ENCODE assay signal across 26 mouse cellular contexts in the genomic region with DNA sequence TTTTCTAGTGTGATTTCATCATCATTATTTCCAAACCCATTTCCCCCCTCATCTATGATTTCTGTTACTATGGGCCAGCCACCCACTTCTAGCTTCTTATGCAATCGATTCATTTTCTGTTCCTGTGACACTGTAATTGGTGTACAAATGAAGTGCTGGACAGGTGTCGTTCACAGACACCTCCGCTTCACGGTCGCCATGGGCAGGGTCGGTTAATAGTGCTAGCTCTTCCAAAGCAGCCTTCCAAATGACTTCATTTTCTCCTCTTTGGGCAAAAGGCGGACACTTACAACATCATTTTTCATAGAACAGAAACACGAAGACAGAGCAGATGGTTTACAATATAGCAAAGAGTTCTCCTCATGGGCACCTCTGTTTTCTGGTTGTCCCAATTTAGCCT. TPM values are rescaled to one million over a fixed set of nuclear protein-coding genes. Genes with fewer than 3 reads are reported as not detected.
A peak's percentile ranks its signal among the peaks of the same experiment; 100 is the strongest.
DNase-seq lines count a peak whose midpoint lies in the region; TF ChIP-seq lines count a peak whose summit lies in the region.
"Had no signal": no experiment of that assay in that cellular context is flagged by ENCODE, and none has a peak within 500 bp of the region (broad histone marks: within the 10 kb centered on the region; RNA-seq: fewer than 3 reads in every experiment).

No protein-coding gene starts in this region.

- peaks cover 3% of the 10 kb centered on the region for H3K4me1 ChIP-seq in embryonic fibroblast, embryonic 13.5 days (ENCODE audit: control insufficient read depth, insufficient read depth, low read length)

- H3K4me3 ChIP-seq in embryonic fibroblast, embryonic 13.5 days (ENCODE audit: insufficient read depth, low read length), result no peak overlapping the region
- H3K4me3 ChIP-seq: embryonic facial prominence, embryonic 10.5 days; embryonic facial prominence, embryonic 13.5 days; forebrain, embryonic 10.5 days; forebrain, embryonic 15.5 days; gastrocnemius, adult 2 months; heart, embryonic 12.5 days; heart, embryonic 15.5 days had no signal

- TF ChIP-seq POLR2A in embryonic fibroblast, embryonic 13.5 days (IDR thresholded peaks at IDR 0.05; ENCODE audit: low read depth, low read length), result no peak

- DNase-seq in heart, adult 11 months, result peak; percentile 54
- no peak for DNase-seq in heart, postnatal 4 days
- peak; percentile 32 for DNase-seq in layer of hippocampus, adult 9-11 months
- DNase-seq in layer of hippocampus, postnatal 10 days (ENCODE audit: low spot score in 2 of 2), result no peak
- peak; percentile 51 for DNase-seq in brain, adult 2 months (ENCODE audit: low read depth, low spot score)
- DNase-seq: adrenal gland, postnatal 14 days; cerebellum, adult 8-10 months; cerebellum, postnatal 10 days; cerebellum, postnatal 36 days; embryo, embryonic 11 days; gastrocnemius, adult 2 months; gastrocnemius, postnatal 14 days; heart, adult 18-20 months; heart, postnatal 10 days; heart, postnatal 36 days had no signal

- TF ChIP-seq CTCF in embryonic fibroblast, embryonic 13.5 days (IDR thresholded peaks at IDR 0.05; ENCODE audit: borderline replicate concordance, insufficient read depth, low read length), result no peak

- H3K27ac ChIP-seq in embryonic fibroblast, embryonic 13.5 days (ENCODE audit: insufficient read depth, low read length), result 0 out of 2 replicates have a peak overlapping the region, but pooled peaks have one; percentile 32
- H3K27ac ChIP-seq: embryonic facial prominence, embryonic 10.5 days; embryonic facial prominence, embryonic 13.5 days; forebrain, embryonic 10.5 days; forebrain, embryonic 15.5 days; gastrocnemius, adult 2 months; heart, embryonic 15.5 days; hindbrain, embryonic 14.5 days had no signal

RNA-seq across cellular contexts. Expression of gene Dok5, which starts 1.5 kb away (rescaled TPM):
- under 1 TPM; 0.52 to 0.60 TPM for total RNA-seq in heart, postnatal 4 days (2021)
- total RNA-seq in layer of hippocampus, postnatal 10 days (2021), result 10 to 100 TPM; 23.5 to 25.1 TPM
- polyA plus RNA-seq in embryonic fibroblast, embryonic 13.5 days (2011; ENCODE audit: insufficient read length, low read depth, missing spikeins), result 10.7 and 12.0 TPM in 2 replicates
- total RNA-seq: MEL had no signal
- polyA plus RNA-seq: C2C12; CD4-positive, CD25-positive, alpha-beta regulatory T cell, adult 4 months had no signal

Comparison
In these comparisons a context has a peak if more than half of its experiments do, and no peak if none do; other contexts are left out.
1. DNase-seq: peak in heart, adult 11 months (single experiment), layer of hippocampus, adult 9-11 months (single experiment) and brain, adult 2 months (single experiment); none in heart, postnatal 4 days (single experiment) and layer of hippocampus, postnatal 10 days (0 of 2).
2. RNA of gene Dok5, which starts 1.5 kb away (total RNA-seq): 23.5 to 25.1 TPM in layer of hippocampus, postnatal 10 days; 0.52 to 0.60 TPM in heart, postnatal 4 days; every median in the first group is over 10 times any median in the second.